Mouse (Mus musculus) midbrain, postnatal 0 days (tissue): Measurements from ENCODE around the gene Tspyl1. TPM values are rescaled to one million over a fixed set of nuclear protein-coding genes. Genes with fewer than 3 reads are reported as not detected.
"Not testable (repeated sequence)": the region's sequence is repeated elsewhere in the genome, so short reads cannot be mapped to it uniquely, and the experiment has no call there.

Experiments
- ATAC-seq: fragments of 200-750 bp; cut with Nextera tagmentation; 2 replicates; pipeline ENCODE4 v1.8.0; 2017; ENCODE audit warnings: moderate number of reproducible peaks, mild to moderate bottlenecking, moderate TSS enrichment, moderate library complexity; ENCODE audit not compliant: low FRiP score
- DNase-seq: peaks from one replicate; pipeline ENCODE4 v3.0.0-alpha.2; 2015; ENCODE audit warnings: low spot score
- H3K27ac ChIP-seq: fragments of 300-500 bp; sonication (generic); 2 replicates; pipeline ENCODE4 v1.5.1; 2014; ENCODE audit warnings: low read depth, mild to moderate bottlenecking, low read length, mixed read lengths
- H3K27me3 ChIP-seq: fragments of 300-500 bp; sonication (generic); 2 replicates; pipeline ENCODE4 v1.6.1; 2014; ENCODE audit warnings: low read length, control low read depth, mixed read lengths; ENCODE audit not compliant: insufficient read depth
- H3K36me3 ChIP-seq: fragments of 300-500 bp; sonication (generic); 2 replicates; pipeline ENCODE4 v1.6.1; 2014; ENCODE audit warnings: low read length, control low read depth, mixed read lengths; ENCODE audit not compliant: insufficient read depth
- H3K4me1 ChIP-seq: fragments of 300-500 bp; sonication (generic); 2 replicates; pipeline ENCODE4 v1.6.1; 2014; ENCODE audit warnings: mild to moderate bottlenecking, control low read depth, antibody characterized with exemption, low read length, mixed read lengths; ENCODE audit not compliant: insufficient read depth
- H3K4me2 ChIP-seq: fragments of 300-500 bp; sonication (generic); 2 replicates; pipeline ENCODE4 v1.6.1; 2014; ENCODE audit warnings: low read depth, mild to moderate bottlenecking, low read length, mixed read lengths; ENCODE audit not compliant: poor library complexity, severe bottlenecking
- H3K4me3 ChIP-seq: fragments of 300-500 bp; sonication (generic); 2 replicates; pipeline ENCODE4 v1.5.1; 2014; ENCODE audit warnings: low read depth, mild to moderate bottlenecking, low read length, moderate library complexity
- H3K9ac ChIP-seq: fragments of 300-500 bp; sonication (generic); replicated peaks from 2 replicates; pipeline ENCODE4 v1.6.1; 2014; ENCODE audit warnings: mild to moderate bottlenecking, low read length, moderate library complexity, mixed read lengths; ENCODE audit not compliant: poor library complexity, severe bottlenecking
- H3K9me3 ChIP-seq: fragments of 300-500 bp; sonication (generic); 2 replicates; pipeline ENCODE4 v1.6.1; 2016; ENCODE audit warnings: low read length, control low read depth
- CTCF ChIP-seq: IDR thresholded peaks from 2 replicates; pipeline ENCODE4 v1.5.1; 2016; ENCODE audit warnings: antibody characterized with exemption, mild to moderate bottlenecking
- whole genome bisulfite sequencing: fragments of 180-500 bp; shearing (Covaris S2); extraction: QIAGEN DNeasy Blood & Tissue Kit; methylation state at CpG from one replicate; pipeline ENCODE4 v1.1.7; 2014; 5-methylcytosine and 5-hydroxymethylcytosine counted together
- polyA plus RNA-seq: library from polyadenylated mRNA; unstranded; fragments of >200 nt; fragmentation: Nextera tagmentation; extraction: Ambion mirVana; gene quantifications from 2 replicates; pipeline ENCODE4 v1.2.1, GENCODE M21; 2015
- total RNA-seq: library from RNA; depleted of rRNA; stranded (reverse); fragments of >200 nt; gene quantifications from 2 replicates; pipeline ENCODE4 v1.2.3, GENCODE M21; 2014

The Tspyl1 gene
- total and polyA plus RNA-seq, 2 experiments from 2014 or later = 94.2 to 139 TPM

DNA sequence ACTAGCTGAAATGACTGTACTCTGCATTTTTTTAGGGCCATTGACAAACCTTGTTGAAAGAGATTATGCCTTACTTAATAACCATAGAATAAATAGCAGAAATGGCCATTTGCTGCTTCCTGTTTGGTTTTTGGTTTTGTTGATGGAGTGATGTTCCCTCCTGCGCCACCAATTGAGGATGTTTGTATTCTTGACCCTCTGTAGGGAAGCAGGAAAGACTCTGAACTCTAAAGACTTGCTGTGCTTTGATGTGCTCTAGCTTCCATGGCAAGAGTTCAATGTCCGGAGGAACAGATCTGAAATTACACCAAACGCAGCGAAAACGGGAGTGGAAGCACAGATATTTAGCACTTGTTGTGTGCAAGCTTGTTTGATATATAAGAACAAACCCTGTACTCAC, 37.2 kb upstream of the Tspyl1 start:
- no peaks in the 10 kb centered on the region for H3K36me3 ChIP-seq
- H3K4me2 ChIP-seq = no peak overlapping the region
- no peak overlapping the region for H3K4me3 ChIP-seq
- no peaks in the 10 kb centered on the region for H3K4me1 ChIP-seq
- WGBS = 84% methylated on average over 5 of the region's 5 CpGs
- H3K27ac ChIP-seq = no peak overlapping the region
- no peaks in the 10 kb centered on the region for H3K9me3 ChIP-seq
- no peaks in the 10 kb centered on the region for H3K27me3 ChIP-seq
- TF ChIP-seq CTCF = no peak
- ATAC-seq = no peak
- no peak overlapping the region for H3K9ac ChIP-seq
- no peak for DNase-seq

DNA sequence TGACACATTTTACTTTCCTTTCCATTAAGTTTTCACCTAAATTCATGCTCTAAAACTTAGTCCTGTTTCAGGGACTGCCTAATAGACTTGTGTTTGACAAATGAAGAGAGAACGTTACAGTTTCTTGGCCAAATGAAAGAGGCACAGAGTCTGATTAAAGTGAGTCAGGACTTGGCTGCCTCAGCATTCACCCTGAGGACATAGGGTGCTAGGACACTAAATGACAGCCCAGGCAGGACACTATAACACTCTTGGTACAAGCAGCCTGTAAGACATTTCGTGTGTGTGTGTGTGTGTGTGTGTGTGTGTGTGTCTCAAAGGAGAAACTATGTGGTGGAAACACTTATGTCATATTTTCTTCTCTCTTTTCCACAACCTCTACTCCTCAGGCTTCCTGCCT, 35.9 kb upstream of the Tspyl1 start:
- no peaks in the 10 kb centered on the region for H3K9me3 ChIP-seq
- WGBS = 73% methylated on average over 2 of the region's 2 CpGs
- no peak overlapping the region for H3K4me2 ChIP-seq
- H3K4me3 ChIP-seq = no peak overlapping the region
- H3K9ac ChIP-seq = no peak overlapping the region
- no peaks in the 10 kb centered on the region for H3K27me3 ChIP-seq
- no peaks in the 10 kb centered on the region for H3K36me3 ChIP-seq
- DNase-seq = no peak
- ATAC-seq = no peak
- no peaks in the 10 kb centered on the region for H3K4me1 ChIP-seq
- no peak for TF ChIP-seq CTCF
- H3K27ac ChIP-seq = no peak overlapping the region

DNA sequence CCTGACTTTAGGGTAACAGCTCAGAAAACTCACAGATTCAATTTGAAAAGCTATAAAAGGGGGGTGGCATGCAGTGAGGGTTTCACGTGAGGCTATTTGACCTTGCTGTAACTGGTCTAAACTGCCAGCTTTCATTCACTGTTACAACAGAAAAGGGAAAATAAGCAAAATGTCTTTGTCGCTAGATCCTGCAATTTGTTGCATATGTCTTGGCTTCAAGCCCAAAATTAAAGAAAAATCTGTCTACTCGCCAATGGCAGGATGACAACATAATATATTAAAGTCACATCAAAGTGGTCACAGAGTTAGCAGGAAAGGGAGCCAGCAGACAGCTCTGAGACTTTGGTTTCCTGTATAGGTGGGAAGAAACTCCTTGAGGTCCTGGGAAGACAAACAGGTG, 34.2 kb upstream of the Tspyl1 start:
- Histone ChIP-seq H3K27me3 (no peaks in the 10 kb centered on the region), H3K9ac (no peak overlapping the region), H3K9me3 (no peaks in the 10 kb centered on the region), H3K36me3 (no peaks in the 10 kb centered on the region), H3K4me1 (no peaks in the 10 kb centered on the region), H3K4me3 (no peak overlapping the region), H3K4me2 (no peak overlapping the region), H3K27ac (no peak overlapping the region)
- no peak for ATAC-seq
- no peak for TF ChIP-seq CTCF
- WGBS = 46% methylated on average over 3 of the region's 3 CpGs
- DNase-seq = no peak

DNA sequence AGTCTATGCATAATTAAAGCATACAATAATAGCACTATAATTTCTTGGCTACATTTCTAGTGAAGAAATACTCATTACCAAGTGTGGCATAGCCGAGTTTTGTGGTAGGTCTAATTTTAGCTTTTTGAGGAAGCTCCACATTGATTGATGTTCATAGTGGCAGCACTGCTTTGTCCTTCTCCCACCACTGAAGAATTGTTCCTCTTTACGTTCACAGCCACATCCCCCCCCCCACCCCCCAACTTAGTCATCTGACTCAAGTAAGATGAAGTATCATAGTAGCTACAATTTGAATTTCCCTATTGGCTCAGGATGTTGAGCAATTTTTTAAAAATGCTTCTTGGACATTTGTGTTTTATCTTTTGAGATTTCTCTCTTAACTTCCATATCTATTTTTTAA, 32.4 kb upstream of the Tspyl1 start:
- no peaks in the 10 kb centered on the region for H3K36me3 ChIP-seq
- WGBS = 69% methylated on average over 2 of the region's 2 CpGs

DNA sequence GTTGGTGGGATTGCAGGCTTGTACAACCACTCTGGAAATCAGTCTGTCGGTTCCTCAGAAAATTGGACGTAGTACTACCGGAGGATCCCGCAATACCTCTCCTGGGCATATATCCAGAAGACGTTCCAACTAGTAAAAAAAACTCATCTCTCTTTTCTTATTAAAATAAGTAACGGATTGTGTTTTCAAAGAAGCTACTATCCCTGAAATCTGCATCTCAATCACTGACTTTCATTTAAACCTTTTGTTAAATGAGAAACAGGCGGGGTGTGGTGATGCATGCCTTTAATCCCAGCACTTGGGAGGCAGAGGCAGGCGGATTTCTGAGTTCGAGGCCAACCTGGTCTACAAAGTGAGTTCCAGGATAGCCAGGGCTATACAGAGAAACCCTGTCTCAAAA, 29.2 kb upstream of the Tspyl1 start:
- H3K9me3 ChIP-seq, ATAC-seq, H3K4me2 ChIP-seq, H3K4me3 ChIP-seq, H3K9ac ChIP-seq, H3K36me3 ChIP-seq, DNase-seq, H3K27me3 ChIP-seq, H3K27ac ChIP-seq, H3K4me1 ChIP-seq: not testable (repeated sequence)
- WGBS = 88% methylated on average over 9 of the region's 9 CpGs

More for the DNA sequence above, 32.4 kb upstream of the Tspyl1 start:
- TF ChIP-seq CTCF = no peak
- H3K27ac ChIP-seq = no peak overlapping the region
- H3K9me3 ChIP-seq = no peaks in the 10 kb centered on the region
- no peaks in the 10 kb centered on the region for H3K4me1 ChIP-seq
- no peak overlapping the region for H3K4me3 ChIP-seq
- H3K27me3 ChIP-seq = no peaks in the 10 kb centered on the region
- no peak for DNase-seq
- H3K4me2 ChIP-seq = no peak overlapping the region
- no peak for ATAC-seq
- no peak overlapping the region for H3K9ac ChIP-seq

GRCm38 (mm10) chr10:34265106-34265505, 16.9 kb upstream of the Tspyl1 start:
- H3K4me1 ChIP-seq = no peaks in the 10 kb centered on the region
- ATAC-seq (no peak), DNase-seq (no peak)
- no peaks in the 10 kb centered on the region for H3K36me3 ChIP-seq
- no peaks in the 10 kb centered on the region for H3K9me3 ChIP-seq
- H3K9ac ChIP-seq = no peak overlapping the region
- H3K4me2 ChIP-seq = no peak overlapping the region
- no peak for TF ChIP-seq CTCF
- H3K4me3 ChIP-seq = no peak overlapping the region
- no peaks in the 10 kb centered on the region for H3K27me3 ChIP-seq
- no peak overlapping the region for H3K27ac ChIP-seq
- 85% methylated on average over 4 of the region's 4 CpGs for WGBS
